In genomic region chr15:85771306-85772121, GRCm38 (mm10) we compare ENCODE assay signal across 15 mouse cellular contexts. TPM values are rescaled to one million over a fixed set of nuclear protein-coding genes. Genes with fewer than 3 reads are reported as not detected.
DNase-seq lines count a peak whose midpoint lies in the region; ATAC-seq and TF ChIP-seq lines count a peak whose summit lies in the region.
"Had no signal": no experiment of that assay in that cellular context is flagged by ENCODE, and none has a peak within 500 bp of the region (broad histone marks: within the 10 kb centered on the region; RNA-seq: fewer than 3 reads in every experiment).

No protein-coding gene starts in this region.

- 83% methylated on average over 17 of the region's 17 CpGs for WGBS in kidney, embryonic 14.5 days
- WGBS in stomach, postnatal 0 days, result 61% methylated on average over 17 of the region's 17 CpGs
- WGBS in midbrain, embryonic 14.5 days, result 91% methylated on average over 17 of the region's 17 CpGs

- no peaks in the 10 kb centered on the region for H3K36me3 ChIP-seq in kidney, embryonic 14.5 days (ENCODE audit: control insufficient read depth, insufficient read depth, low read length)
- H3K36me3 ChIP-seq in stomach, postnatal 0 days (ENCODE audit: control insufficient read depth, insufficient read depth, low read length), result no peaks in the 10 kb centered on the region
- no peaks in the 10 kb centered on the region for H3K36me3 ChIP-seq in midbrain, embryonic 14.5 days (ENCODE audit: control insufficient read depth, insufficient read depth, low read length)

- ATAC-seq in kidney, embryonic 14.5 days (ENCODE audit: low FRiP score, low TSS enrichment), result no peak
- ATAC-seq in stomach, postnatal 0 days (ENCODE audit: low FRiP score, low TSS enrichment), result peak; percentile 53
- ATAC-seq in midbrain, embryonic 14.5 days (ENCODE audit: low FRiP score, low TSS enrichment), result no peak
- ATAC-seq: forebrain, postnatal 0 days; lung, postnatal 0 days had no signal

- no peak overlapping the region for H3K4me2 ChIP-seq in kidney, embryonic 14.5 days (replicated peaks; ENCODE audit: low read depth, low read length)
- no peak overlapping the region for H3K4me2 ChIP-seq in stomach, postnatal 0 days (replicated peaks; ENCODE audit: low read depth)
- no peak overlapping the region for H3K4me2 ChIP-seq in midbrain, embryonic 14.5 days (ENCODE audit: low read length)
- H3K4me2 ChIP-seq: heart, embryonic 11.5 days had no signal

- no peaks in the 10 kb centered on the region for H3K9me3 ChIP-seq in kidney, embryonic 14.5 days (ENCODE audit: control insufficient read depth, low read length)
- no peaks in the 10 kb centered on the region for H3K9me3 ChIP-seq in stomach, postnatal 0 days (ENCODE audit: control insufficient read depth, low read length)
- no peaks in the 10 kb centered on the region for H3K9me3 ChIP-seq in midbrain, embryonic 14.5 days (ENCODE audit: control insufficient read depth, low read length)

- H3K27ac ChIP-seq in kidney, embryonic 14.5 days (ENCODE audit: low read depth, low read length), result no peak overlapping the region
- H3K27ac ChIP-seq in stomach, postnatal 0 days (replicated peaks), result peak overlapping the region; percentile 56
- no peak overlapping the region for H3K27ac ChIP-seq in midbrain, embryonic 14.5 days (replicated peaks; ENCODE audit: low read depth, low read length)

- peak; percentile 80 for DNase-seq in kidney, adult 11 months
- peak; percentile 71 for DNase-seq in kidney, adult 18-20 months
- DNase-seq in kidney, postnatal 36 days, result peak; percentile 65 to 85
- no peak for DNase-seq in stomach, postnatal 0 days (ENCODE audit: low spot score)
- DNase-seq in midbrain, embryonic 14.5 days, result no peak
- no peak for DNase-seq in spleen, adult 12 weeks (ENCODE audit: low spot score)
- DNase-seq: B cell, adult 2 months; cerebellum, adult 18-20 months; forebrain, postnatal 0 days; gastrocnemius, postnatal 14 days; heart, postnatal 4 days; layer of hippocampus, postnatal 36 days had no signal

- no peak overlapping the region for H3K9ac ChIP-seq in kidney, embryonic 14.5 days (ENCODE audit: low read depth, low read length)
- H3K9ac ChIP-seq in stomach, postnatal 0 days (ENCODE audit: low read length), result no peak overlapping the region
- H3K9ac ChIP-seq in midbrain, embryonic 14.5 days (replicated peaks; ENCODE audit: low read length), result no peak overlapping the region
- H3K9ac ChIP-seq: forebrain, postnatal 0 days had no signal

- H3K4me3 ChIP-seq in kidney, embryonic 14.5 days (ENCODE audit: low read length), result no peak overlapping the region
- H3K4me3 ChIP-seq in stomach, postnatal 0 days (ENCODE audit: low read depth, low read length), result no peak overlapping the region
- H3K4me3 ChIP-seq in midbrain, embryonic 14.5 days (replicated peaks; ENCODE audit: low read depth, low read length), result no peak overlapping the region

- TF ChIP-seq CTCF in stomach, postnatal 0 days (IDR thresholded peaks at IDR 0.05; ENCODE audit: low read depth), result no peak

- peak; percentile 84 for TF ChIP-seq EP300 in stomach, postnatal 0 days (optimal IDR thresholded peaks at IDR 0.05)

- 0 out of 2 replicates have a peak, but pooled peaks cover 2% of the 10 kb centered on the region for H3K27me3 ChIP-seq in kidney, embryonic 14.5 days (ENCODE audit: control insufficient read depth, insufficient read depth, low read length)
- H3K27me3 ChIP-seq in stomach, postnatal 0 days (ENCODE audit: control insufficient read depth, insufficient read depth, low read length), result no peaks in the 10 kb centered on the region
- H3K27me3 ChIP-seq in midbrain, embryonic 14.5 days (ENCODE audit: control insufficient read depth, insufficient read depth, low read length), result no peaks in the 10 kb centered on the region

- no peaks in the 10 kb centered on the region for H3K4me1 ChIP-seq in kidney, embryonic 14.5 days (ENCODE audit: control insufficient read depth, insufficient read depth, low read length)
- H3K4me1 ChIP-seq in stomach, postnatal 0 days (replicated peaks; ENCODE audit: control insufficient read depth, insufficient read depth), result no peaks in the 10 kb centered on the region
- no peaks in the 10 kb centered on the region for H3K4me1 ChIP-seq in midbrain, embryonic 14.5 days (ENCODE audit: control insufficient read depth, insufficient read depth, low read length)

RNA-seq across cellular contexts. Expression of gene Ppara, which starts 36.7 kb away (rescaled TPM):
- polyA plus RNA-seq in kidney, embryonic 14.5 days (2014; fragmentation: Nextera tagmentation; extraction: Ambion mirVana), result 1.7 and 2.3 TPM in 2 replicates
- 16.8 and 18.8 TPM in 2 replicates for polyA plus RNA-seq in stomach, postnatal 0 days (2015; fragmentation: Nextera tagmentation; extraction: Ambion mirVana)
- polyA plus RNA-seq in midbrain, embryonic 14.5 days (2014; fragmentation: Nextera tagmentation; extraction: Ambion mirVana), result 0.89 and 1.2 TPM in 2 replicates

RNA-seq across cellular contexts. Expression of gene Cdpf1, which starts 40.0 kb away (rescaled TPM):
- polyA plus RNA-seq in kidney, embryonic 14.5 days (2014; fragmentation: Nextera tagmentation; extraction: Ambion mirVana), result 25.5 and 33.1 TPM in 2 replicates
- polyA plus RNA-seq in stomach, postnatal 0 days (2015; fragmentation: Nextera tagmentation; extraction: Ambion mirVana), result 38.8 and 40.2 TPM in 2 replicates
- polyA plus RNA-seq in midbrain, embryonic 14.5 days (2014; fragmentation: Nextera tagmentation; extraction: Ambion mirVana), result 17.9 and 19.4 TPM in 2 replicates

RNA-seq across cellular contexts. Expression of gene Pkdrej, which starts 50.0 kb away (rescaled TPM):
- polyA plus RNA-seq in kidney, embryonic 14.5 days (2014; fragmentation: Nextera tagmentation; extraction: Ambion mirVana), result 0.06 and 0.18 TPM in 2 replicates
- 0.21 and 0.27 TPM in 2 replicates for polyA plus RNA-seq in stomach, postnatal 0 days (2015; fragmentation: Nextera tagmentation; extraction: Ambion mirVana)
- polyA plus RNA-seq in midbrain, embryonic 14.5 days (2014; fragmentation: Nextera tagmentation; extraction: Ambion mirVana), result 0.16 TPM in 1 of 2 replicates, not detected in the other

Comparison
In these comparisons a context has a peak if more than half of its experiments do, and no peak if none do; other contexts are left out.
1. DNase-seq: peak in kidney, adult 11 months (single experiment), kidney, adult 18-20 months (single experiment) and kidney, postnatal 36 days (2 of 2); none in stomach, postnatal 0 days (single experiment), midbrain, embryonic 14.5 days (single experiment) and spleen, adult 12 weeks (single experiment).